Mouse (Mus musculus) liver, embryonic 16.5 days (tissue): ENCODE data around the gene Znrf3. TPM values are rescaled to one million over a fixed set of nuclear protein-coding genes. Genes with fewer than 3 reads are reported as not detected.

Experiments
- ATAC-seq: fragments of 200-750 bp; cut with Nextera tagmentation; 2 replicates; pipeline ENCODE4 v1.8.0; 2017; ENCODE audit warnings: low read depth, mild to moderate bottlenecking, moderate number of reproducible peaks, moderate library complexity
- H3K27ac ChIP-seq: fragments of 300-500 bp; sonication (generic); 2 replicates; pipeline ENCODE4 v1.5.1; 2014; ENCODE audit warnings: mild to moderate bottlenecking, low read length
- H3K27me3 ChIP-seq: fragments of 300-500 bp; sonication (generic); 2 replicates; pipeline ENCODE4 v1.6.1; 2014; ENCODE audit warnings: low read depth, low read length, mixed read lengths; ENCODE audit not compliant: control insufficient read depth, insufficient read depth
- H3K36me3 ChIP-seq: fragments of 300-500 bp; sonication (generic); 2 replicates; pipeline ENCODE4 v1.6.1; 2014; ENCODE audit warnings: mild to moderate bottlenecking; ENCODE audit not compliant: control insufficient read depth, insufficient read depth
- H3K4me1 ChIP-seq: fragments of 300-500 bp; sonication (generic); 2 replicates; pipeline ENCODE4 v1.6.1; 2014; ENCODE audit warnings: low read depth, low read length, mixed read lengths; ENCODE audit not compliant: control insufficient read depth
- H3K4me2 ChIP-seq: fragments of 300-500 bp; sonication (generic); 2 replicates; pipeline ENCODE4 v1.6.1; 2014; ENCODE audit warnings: low read depth, low read length, mixed read lengths
- H3K4me3 ChIP-seq: fragments of 300-500 bp; sonication (generic); 2 replicates; pipeline ENCODE4 v1.5.1; 2014; ENCODE audit warnings: low read depth, mild to moderate bottlenecking, low read length
- H3K9ac ChIP-seq: fragments of 300-500 bp; sonication (generic); 2 replicates; pipeline ENCODE4 v1.6.1; 2014; ENCODE audit warnings: low read depth, low read length
- H3K9me3 ChIP-seq: fragments of 300-500 bp; sonication (generic); replicated peaks from 2 replicates; pipeline ENCODE4 v1.6.1; 2016; ENCODE audit warnings: low read length; ENCODE audit not compliant: control insufficient read depth
- WGBS: fragments of 180-500 bp; shearing (Covaris S2); extraction: QIAGEN DNeasy Blood & Tissue Kit; methylation state at CpG from one replicate; pipeline ENCODE4 v1.1.7; 2014; ENCODE audit not compliant: insufficient replicate concordance; 5-methylcytosine and 5-hydroxymethylcytosine counted together
- polyA plus RNA-seq: library from polyadenylated mRNA; unstranded; fragments of >200 nt; fragmentation: Nextera tagmentation; extraction: Ambion mirVana; gene quantifications from 2 replicates; pipeline ENCODE4 v1.2.1, GENCODE M21; 2015

Znrf3 gene
- polyA plus RNA-seq, 1 experiment from 2014 or later: 2.9 TPM

DNA sequence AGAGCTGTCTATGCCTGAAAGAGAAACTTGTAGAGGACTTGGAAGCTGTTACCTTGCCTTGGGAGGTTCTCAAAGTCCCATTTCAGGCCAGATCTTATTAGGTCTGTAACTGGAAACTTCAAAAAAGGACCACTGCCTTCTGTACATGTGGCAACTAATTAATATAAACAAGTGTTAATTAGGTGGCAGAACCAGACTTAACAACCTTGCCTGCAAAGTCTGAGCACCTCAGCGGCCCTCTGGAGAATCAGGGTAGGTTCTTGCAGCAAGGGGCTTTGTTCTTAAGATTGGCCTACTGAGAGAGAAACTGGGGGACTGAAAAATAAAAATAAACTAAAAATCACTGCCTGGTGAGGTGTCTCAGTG, 146.7 kb downstream of the Znrf3 start:
- no peak overlapping the region for H3K9ac ChIP-seq
- no peak for ATAC-seq
- H3K4me3 ChIP-seq: no peak overlapping the region
- H3K9me3 ChIP-seq: no peaks in the 10 kb centered on the region
- H3K36me3 ChIP-seq: no peaks in the 10 kb centered on the region
- H3K27ac ChIP-seq: no peak overlapping the region
- H3K4me2 ChIP-seq: no peak overlapping the region
- no peaks in the 10 kb centered on the region for H3K27me3 ChIP-seq
- 32% methylated on average over 1 of the region's 1 CpGs for WGBS
- peaks cover 9% of the 10 kb centered on the region for H3K4me1 ChIP-seq

DNA sequence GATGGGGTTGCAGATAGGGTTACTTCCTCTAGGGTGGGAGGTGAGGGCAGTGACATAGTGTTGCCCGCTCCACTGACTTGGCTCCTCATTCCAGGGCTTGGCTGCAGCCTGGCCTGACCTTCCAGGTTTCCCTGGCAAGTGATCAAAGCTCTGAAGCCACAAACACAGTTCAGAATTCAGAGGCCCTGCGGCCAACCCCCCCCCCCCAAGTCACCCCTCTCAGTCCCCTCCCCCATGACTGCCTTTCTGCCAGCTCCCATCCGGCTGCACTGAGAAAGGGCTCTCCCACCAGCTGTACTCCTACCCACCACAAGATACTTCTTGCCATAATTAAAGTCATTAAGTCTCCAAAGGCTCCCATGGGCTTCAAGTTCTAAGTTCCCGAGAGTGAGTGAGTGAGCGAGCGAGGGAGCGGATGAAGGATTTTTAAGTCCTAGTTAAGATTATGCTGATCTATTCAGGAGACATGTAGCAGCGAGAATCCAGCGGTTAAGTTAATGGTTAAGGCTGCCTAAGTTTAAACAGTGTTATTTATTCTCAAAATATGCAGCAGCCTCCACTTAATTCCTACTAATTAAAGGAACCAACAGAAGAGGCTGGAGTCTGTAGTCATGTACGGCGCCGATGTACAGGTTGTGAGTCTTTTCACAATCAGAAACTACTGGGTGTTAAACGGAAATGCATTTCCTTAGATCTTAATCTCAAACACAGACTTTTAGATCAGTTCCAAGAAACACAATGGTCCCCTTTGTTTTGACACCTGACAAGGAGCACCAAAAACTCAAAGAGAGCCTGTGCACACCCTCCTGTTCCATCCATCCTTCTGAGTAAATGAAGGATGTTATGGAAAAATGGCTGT, 147.3 kb downstream of the Znrf3 start:
- Histone ChIP-seq H3K9me3 (no peaks in the 10 kb centered on the region), H3K9ac (no peak overlapping the region), H3K27ac (peak overlapping the region; percentile 58), H3K4me3 (no peak overlapping the region), H3K27me3 (no peaks in the 10 kb centered on the region), H3K4me1 (peaks cover 9% of the 10 kb centered on the region), H3K36me3 (no peaks in the 10 kb centered on the region), H3K4me2 (peak overlapping the region; percentile 22)
- ATAC-seq: peak; percentile 78
- 42% methylated on average over 13 of the region's 13 CpGs for WGBS

DNA sequence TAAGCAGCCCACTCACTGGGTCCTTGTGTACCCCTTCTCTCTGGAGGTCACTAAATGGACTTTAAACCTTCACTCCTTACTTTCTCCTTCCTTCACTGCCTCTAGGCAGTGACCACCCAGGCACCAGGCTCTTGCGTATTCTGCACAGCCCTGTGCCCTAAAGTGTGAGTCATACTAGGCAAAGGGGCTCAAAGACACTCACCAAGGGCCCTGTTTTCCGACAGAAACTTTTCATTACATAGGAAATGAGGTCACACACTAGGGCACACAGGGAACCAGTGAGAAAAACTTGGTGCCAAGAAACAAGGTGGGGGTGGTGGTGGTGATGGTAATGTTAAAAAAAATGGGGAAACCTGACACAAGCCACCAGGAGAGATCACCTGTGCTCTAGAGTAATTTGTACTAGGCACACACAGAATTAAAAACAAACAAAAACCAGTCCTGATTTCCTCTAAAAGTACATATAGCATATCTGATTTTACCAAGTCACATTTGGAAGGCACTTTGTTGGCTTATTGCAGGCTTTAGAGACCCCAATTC, 148.0 kb downstream of the Znrf3 start:
- Histone ChIP-seq H3K9ac (no peak overlapping the region), H3K4me2 (no peak overlapping the region), H3K27me3 (no peaks in the 10 kb centered on the region), H3K4me1 (peaks cover 9% of the 10 kb centered on the region), H3K9me3 (no peaks in the 10 kb centered on the region), H3K4me3 (no peak overlapping the region), H3K27ac (peak overlapping the region; percentile 58), H3K36me3 (no peaks in the 10 kb centered on the region)
- peak; percentile 49; the same call in 1 of the 2 replicates for ATAC-seq
- 45% methylated on average over 2 of the region's 2 CpGs for WGBS

DNA sequence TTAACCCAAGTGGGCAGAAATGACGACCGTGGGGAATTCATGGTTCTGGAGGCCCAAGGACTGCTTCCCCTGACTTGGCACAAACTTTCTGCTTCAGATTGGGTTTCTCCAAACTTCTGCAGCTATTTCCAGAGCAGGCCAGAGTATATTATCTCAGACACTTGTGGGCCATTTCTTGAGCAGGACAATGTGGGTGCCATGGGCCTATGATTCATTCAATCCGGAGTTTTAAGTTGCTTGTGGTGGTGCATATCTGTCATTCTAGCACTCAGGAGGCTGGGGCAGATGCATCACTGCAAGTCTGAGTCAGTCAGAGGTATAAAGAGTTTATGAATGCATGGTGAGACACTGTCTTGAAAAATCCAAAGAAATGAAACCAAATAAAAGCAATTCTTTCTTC, 149.8 kb downstream of the Znrf3 start:
- H3K4me2 ChIP-seq: no peak overlapping the region
- no peak overlapping the region for H3K4me3 ChIP-seq
- no peaks in the 10 kb centered on the region for H3K9me3 ChIP-seq
- H3K27me3 ChIP-seq: no peaks in the 10 kb centered on the region
- H3K9ac ChIP-seq: no peak overlapping the region
- H3K36me3 ChIP-seq: no peaks in the 10 kb centered on the region
- H3K27ac ChIP-seq: no peak overlapping the region
- peaks cover 9% of the 10 kb centered on the region for H3K4me1 ChIP-seq
- ATAC-seq: no peak
- 47% methylated on average over 3 of the region's 3 CpGs for WGBS

DNA sequence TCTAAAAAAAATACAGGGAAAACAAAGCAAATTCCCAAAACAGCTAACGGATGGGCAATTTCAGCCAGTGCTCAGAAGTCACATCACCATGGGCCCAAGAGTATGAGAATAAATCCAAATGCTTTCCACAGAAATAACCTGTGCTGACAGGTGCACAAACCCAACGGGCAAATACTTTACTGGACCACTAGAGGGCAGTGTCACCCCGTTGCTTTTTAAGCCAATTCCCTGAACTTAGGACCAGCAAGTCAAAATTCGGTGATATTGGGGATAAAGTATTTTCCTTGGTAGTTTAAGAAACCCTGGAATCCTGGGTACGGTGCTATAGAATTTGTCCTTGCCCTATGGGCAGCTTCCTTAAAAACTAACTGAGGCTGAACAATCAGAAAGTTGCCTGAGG, 154.0 kb downstream of the Znrf3 start:
- peaks cover 2% of the 10 kb centered on the region for H3K4me1 ChIP-seq
- no peaks in the 10 kb centered on the region for H3K9me3 ChIP-seq
- no peak overlapping the region for H3K4me3 ChIP-seq
- WGBS: 12% methylated on average over 5 of the region's 5 CpGs
- no peak overlapping the region for H3K4me2 ChIP-seq
- ATAC-seq: no peak
- H3K27me3 ChIP-seq: no peaks in the 10 kb centered on the region
- H3K27ac ChIP-seq: no peak overlapping the region
- H3K9ac ChIP-seq: no peak overlapping the region
- H3K36me3 ChIP-seq: no peaks in the 10 kb centered on the region

DNA sequence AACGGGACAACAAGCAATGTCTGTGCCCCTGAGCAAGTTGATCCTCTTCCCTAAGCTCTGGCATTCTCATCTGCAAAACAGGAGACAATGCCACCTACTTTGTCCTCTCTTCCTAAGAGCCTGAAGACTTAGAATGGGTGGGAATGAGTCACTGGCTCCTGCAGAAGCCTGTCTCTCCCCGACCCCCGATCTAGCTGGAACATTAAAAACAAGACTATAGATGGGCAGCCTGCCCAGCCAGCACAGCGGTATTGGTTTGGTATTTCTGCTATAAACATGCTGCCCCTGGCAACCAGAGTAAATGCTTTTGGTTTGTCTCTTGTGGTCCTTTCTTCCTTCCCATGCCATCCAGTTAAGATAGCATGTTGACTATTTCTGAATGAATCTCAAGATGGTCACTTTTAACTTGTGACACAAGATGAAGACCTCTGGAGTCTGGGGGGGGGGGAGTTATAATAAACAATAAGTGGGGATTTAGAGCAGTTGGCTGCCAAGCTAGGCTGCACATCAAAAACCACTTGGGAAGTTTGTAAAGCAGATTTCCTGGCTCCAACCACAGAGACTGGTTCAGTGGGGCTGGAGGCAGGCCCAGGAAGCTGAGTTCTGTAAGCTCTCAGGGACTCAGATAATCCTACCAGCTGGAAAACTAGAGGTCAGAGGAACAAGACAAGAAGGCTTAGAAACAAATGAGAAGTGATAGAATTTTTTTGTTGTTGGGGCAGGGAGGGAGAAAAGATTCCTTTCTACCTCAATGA, 154.6 kb downstream of the Znrf3 start:
- H3K4me1 ChIP-seq: no peaks in the 10 kb centered on the region
- no peak overlapping the region for H3K27ac ChIP-seq
- no peaks in the 10 kb centered on the region for H3K27me3 ChIP-seq
- H3K36me3 ChIP-seq: no peaks in the 10 kb centered on the region
- no peak overlapping the region for H3K4me2 ChIP-seq
- no peak overlapping the region for H3K4me3 ChIP-seq
- WGBS: 72% methylated on average over 4 of the region's 4 CpGs
- ATAC-seq: no peak
- no peaks in the 10 kb centered on the region for H3K9me3 ChIP-seq
- H3K9ac ChIP-seq: no peak overlapping the region

DNA sequence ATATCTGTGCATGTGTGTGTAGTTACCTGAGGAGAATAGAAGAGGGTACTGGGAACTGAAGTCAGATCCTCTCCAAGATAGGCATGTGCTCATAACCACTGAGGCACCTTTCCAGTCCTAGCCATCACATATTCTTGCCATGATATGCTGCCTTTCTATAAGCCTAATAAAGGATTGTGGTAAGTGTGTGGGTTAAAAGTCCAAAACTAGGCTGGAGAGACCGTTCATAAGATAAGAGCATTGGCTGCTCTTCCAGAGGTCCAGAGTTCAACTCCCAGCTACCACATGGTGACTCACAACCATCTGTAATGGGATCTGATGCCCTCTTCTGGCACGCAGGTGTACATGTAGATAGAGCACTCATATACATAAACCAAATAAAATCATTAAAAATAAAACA, 160.7 kb downstream of the Znrf3 start:
- H3K4me1 ChIP-seq: no peaks in the 10 kb centered on the region
- no peak overlapping the region for H3K9ac ChIP-seq
- no peak overlapping the region for H3K4me3 ChIP-seq
- WGBS: 63% methylated on average over 2 of the region's 2 CpGs
- ATAC-seq: no peak
- H3K36me3 ChIP-seq: peaks cover 3% of the 10 kb centered on the region; the same call in 1 of the 2 replicates
- no peak overlapping the region for H3K4me2 ChIP-seq
- H3K9me3 ChIP-seq: no peaks in the 10 kb centered on the region
- H3K27ac ChIP-seq: no peak overlapping the region
- H3K27me3 ChIP-seq: no peaks in the 10 kb centered on the region

DNA sequence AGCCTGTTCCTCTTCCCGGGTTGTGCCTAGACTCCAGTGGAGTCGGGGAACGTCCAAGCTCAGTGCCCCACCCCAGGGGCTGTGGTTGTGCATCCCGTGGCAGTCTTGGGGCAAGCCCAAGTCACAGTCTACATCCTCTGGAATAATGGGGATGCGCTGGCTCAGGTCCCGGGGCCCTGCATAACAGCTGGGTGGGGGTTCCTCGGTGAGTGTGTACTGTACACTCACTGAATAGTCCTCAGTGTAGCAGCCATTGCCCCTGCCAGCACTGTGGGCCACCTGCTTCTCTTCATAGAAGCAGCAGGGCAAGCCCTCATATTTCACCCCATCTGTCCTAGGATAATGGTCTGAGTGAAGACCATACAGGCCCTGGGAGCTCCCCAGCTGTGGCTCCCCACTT, 163.7 kb downstream of the Znrf3 start:
- Histone ChIP-seq H3K4me3 (no peak overlapping the region), H3K27me3 (no peaks in the 10 kb centered on the region), H3K9ac (no peak overlapping the region), H3K9me3 (no peaks in the 10 kb centered on the region), H3K36me3 (peaks cover 3% of the 10 kb centered on the region; the same call in 1 of the 2 replicates), H3K4me2 (no peak overlapping the region), H3K27ac (no peak overlapping the region), H3K4me1 (no peaks in the 10 kb centered on the region)
- no peak for ATAC-seq
- WGBS: 73% methylated on average over 7 of the region's 7 CpGs

DNA sequence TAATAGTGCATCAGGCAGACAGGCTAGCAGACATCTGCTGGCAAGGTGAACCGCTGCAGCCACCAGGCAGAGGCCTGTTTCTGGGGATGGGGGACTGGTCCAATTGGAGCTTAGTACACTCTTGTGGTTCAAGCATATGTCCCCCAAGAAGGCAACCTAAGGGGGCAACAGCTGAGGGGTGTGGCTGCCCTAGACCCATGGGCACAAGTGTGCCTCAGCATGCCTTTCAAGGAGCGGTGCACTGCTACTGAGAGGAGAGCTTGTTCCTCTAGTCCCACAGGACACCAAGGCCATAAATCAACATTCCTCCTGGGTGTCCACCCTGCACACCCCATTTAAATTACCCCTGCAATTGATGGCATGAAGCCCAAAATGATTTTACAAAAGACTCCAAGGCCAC, 166.2 kb downstream of the Znrf3 start:
- no peak overlapping the region for H3K9ac ChIP-seq
- H3K9me3 ChIP-seq: no peaks in the 10 kb centered on the region
- no peak overlapping the region for H3K27ac ChIP-seq
- H3K36me3 ChIP-seq: peaks cover 3% of the 10 kb centered on the region; the same call in 1 of the 2 replicates
- H3K4me1 ChIP-seq: no peaks in the 10 kb centered on the region; the same call in 1 of the 2 replicates
- H3K4me3 ChIP-seq: no peak overlapping the region
- no peaks in the 10 kb centered on the region for H3K27me3 ChIP-seq
- 84% methylated on average over 2 of the region's 2 CpGs for WGBS
- no peak overlapping the region for H3K4me2 ChIP-seq
- no peak for ATAC-seq
